Mouse (Mus musculus) midbrain, embryonic 14.5 days (tissue): Measurements from ENCODE around the gene Ceacam19. TPM values are rescaled to one million over a fixed set of nuclear protein-coding genes. Genes with fewer than 3 reads are reported as not detected.

Experiments
- ATAC-seq: fragments of 200-750 bp; cut with Nextera tagmentation; 2 replicates; pipeline ENCODE4 v1.8.0; 2017; ENCODE audit warnings: moderate number of reproducible peaks, moderate library complexity; ENCODE audit not compliant: low FRiP score, low TSS enrichment
- DNase-seq: peaks from one replicate; pipeline ENCODE4 v3.0.0-alpha.2; 2015
- H3K27ac ChIP-seq: fragments of 300-500 bp; sonication (generic); replicated peaks from 2 replicates; pipeline ENCODE4 v1.5.1; 2014; ENCODE audit warnings: mild to moderate bottlenecking, low read depth, low read length, moderate library complexity
- H3K27me3 ChIP-seq: fragments of 300-500 bp; sonication (generic); 2 replicates; pipeline ENCODE4 v1.6.1; 2014; ENCODE audit warnings: low read length, control low read depth, mixed read lengths; ENCODE audit not compliant: control insufficient read depth, insufficient read depth
- H3K36me3 ChIP-seq: fragments of 300-500 bp; sonication (generic); 2 replicates; pipeline ENCODE4 v1.6.1; 2014; ENCODE audit warnings: low read length, control low read depth; ENCODE audit not compliant: control insufficient read depth, insufficient read depth
- H3K4me1 ChIP-seq: fragments of 300-500 bp; sonication (generic); 2 replicates; pipeline ENCODE4 v1.6.1; 2014; ENCODE audit warnings: mild to moderate bottlenecking, antibody characterized with exemption, low read length, control low read depth; ENCODE audit not compliant: control insufficient read depth, insufficient read depth
- H3K4me2 ChIP-seq: fragments of 300-500 bp; sonication (generic); 2 replicates; pipeline ENCODE4 v1.6.1; 2014; ENCODE audit warnings: mild to moderate bottlenecking, low read length, moderate library complexity
- H3K4me3 ChIP-seq: fragments of 300-500 bp; sonication (generic); replicated peaks from 2 replicates; pipeline ENCODE4 v1.5.1; 2014; ENCODE audit warnings: low read depth, low read length
- H3K9ac ChIP-seq: fragments of 300-500 bp; sonication (generic); replicated peaks from 2 replicates; pipeline ENCODE4 v1.6.1; 2014; ENCODE audit warnings: mild to moderate bottlenecking, low read length, moderate library complexity
- H3K9me3 ChIP-seq: fragments of 300-500 bp; sonication (generic); 2 replicates; pipeline ENCODE4 v1.6.1; 2016; ENCODE audit warnings: low read length, control low read depth, mixed read lengths; ENCODE audit not compliant: control insufficient read depth
- WGBS: fragments of 180-500 bp; shearing (Covaris S2); extraction: QIAGEN DNeasy Blood & Tissue Kit; methylation state at CpG from one replicate; pipeline ENCODE4 v1.1.7; 2014; 5-methylcytosine and 5-hydroxymethylcytosine counted together
- polyA plus RNA-seq: library from polyadenylated mRNA; unstranded; fragments of >200 nt; fragmentation: Nextera tagmentation; extraction: Ambion mirVana; gene quantifications from 2 replicates; pipeline ENCODE4 v1.2.1, GENCODE M21; 2014

Gene Ceacam19
- polyA plus RNA-seq, 1 experiment from 2014 or later = not detected

- no peak overlapping the region for H3K4me2 ChIP-seq
- WGBS = 84% methylated on average over 2 of the region's 2 CpGs
- H3K27ac ChIP-seq = no peak overlapping the region
- DNase-seq (no peak), ATAC-seq (no peak)
- no peaks in the 10 kb centered on the region for H3K9me3 ChIP-seq
- no peak overlapping the region for H3K4me3 ChIP-seq
- no peaks in the 10 kb centered on the region for H3K27me3 ChIP-seq
- H3K4me1 ChIP-seq = no peaks in the 10 kb centered on the region
- H3K36me3 ChIP-seq = no peaks in the 10 kb centered on the region
- H3K9ac ChIP-seq = no peak overlapping the region
Measured at GRCm38 (mm10) chr7:19926849-19927480, 39.2 kb upstream of the Ceacam19 start.

- ATAC-seq (no peak), DNase-seq (no peak)
- no peak overlapping the region for H3K27ac ChIP-seq
- H3K4me2 ChIP-seq = no peak overlapping the region
- WGBS = 78% methylated on average over 1 of the region's 1 CpGs
- H3K9me3 ChIP-seq = no peaks in the 10 kb centered on the region
- H3K9ac ChIP-seq = no peak overlapping the region
- no peaks in the 10 kb centered on the region for H3K36me3 ChIP-seq
- no peaks in the 10 kb centered on the region for H3K27me3 ChIP-seq
- H3K4me1 ChIP-seq = no peaks in the 10 kb centered on the region
- H3K4me3 ChIP-seq = no peak overlapping the region
Measured at GRCm38 (mm10) chr7:19925376-19925775, 37.6 kb upstream of the Ceacam19 start.

GRCm38 (mm10) chr7:19923797-19924196 lies 36.0 kb upstream of the Ceacam19 start:
- Histone ChIP-seq H3K9ac (no peak overlapping the region), H3K27ac (no peak overlapping the region), H3K9me3 (no peaks in the 10 kb centered on the region), H3K4me3 (no peak overlapping the region), H3K36me3 (no peaks in the 10 kb centered on the region), H3K27me3 (no peaks in the 10 kb centered on the region), H3K4me1 (no peaks in the 10 kb centered on the region), H3K4me2 (0 out of 2 replicates have a peak overlapping the region, but pooled peaks have one; percentile 12)
- no peak for ATAC-seq
- 16% methylated on average over 11 of the region's 15 CpGs for WGBS
- peak; percentile 55 for DNase-seq

- Histone ChIP-seq H3K36me3 (no peaks in the 10 kb centered on the region), H3K27me3 (no peaks in the 10 kb centered on the region), H3K27ac (no peak overlapping the region), H3K4me1 (no peaks in the 10 kb centered on the region), H3K9ac (no peak overlapping the region), H3K9me3 (no peaks in the 10 kb centered on the region), H3K4me3 (no peak overlapping the region), H3K4me2 (no peak overlapping the region)
- 56% methylated on average over 2 of the region's 2 CpGs for WGBS
- DNase-seq (no peak), ATAC-seq (no peak)
Measured at GRCm38 (mm10) chr7:19923354-19923753, 35.6 kb upstream of the Ceacam19 start.

GRCm38 (mm10) chr7:19920506-19921261 lies 32.9 kb upstream of the Ceacam19 start, which contains the start of gene Pvr:
Gene Pvr, minus strand, starts transcription at chr7:19921160.
- no peaks in the 10 kb centered on the region for H3K27me3 ChIP-seq
- H3K36me3 ChIP-seq = 0 out of 2 replicates have a peak, but pooled peaks cover 3% of the 10 kb centered on the region
- WGBS = under 1% methylated on average over 51 of the region's 60 CpGs
- H3K4me3 ChIP-seq = peak within 1 kb of the TSS; percentile 68
- H3K9ac ChIP-seq = peak within 1 kb of the TSS; percentile 73
- ATAC-seq (peak; percentile 82), DNase-seq (peak; percentile 89)
- H3K27ac ChIP-seq = peak within 1 kb of the TSS; percentile 89
- H3K4me1 ChIP-seq = no peaks in the 10 kb centered on the region
- H3K9me3 ChIP-seq = no peaks in the 10 kb centered on the region
- H3K4me2 ChIP-seq = peak within 1 kb of the TSS; percentile 63

GRCm38 (mm10) chr7:19920166-19920505 lies 32.4 kb upstream of the Ceacam19 start:
- 28% methylated on average over 4 of the region's 4 CpGs for WGBS

GRCm38 (mm10) chr7:19914558-19914957 lies 26.8 kb upstream of the Ceacam19 start:
- Histone ChIP-seq H3K4me2 (no peak overlapping the region), H3K4me3 (no peak overlapping the region), H3K27ac (no peak overlapping the region), H3K36me3 (0 out of 2 replicates have a peak, but pooled peaks cover 3% of the 10 kb centered on the region), H3K9ac (no peak overlapping the region), H3K9me3 (no peaks in the 10 kb centered on the region), H3K27me3 (no peaks in the 10 kb centered on the region), H3K4me1 (no peaks in the 10 kb centered on the region)
- WGBS = 89% methylated on average over 7 of the region's 7 CpGs
- ATAC-seq = no peak
- DNase-seq = no peak

More at GRCm38 (mm10) chr7:19920166-19920505, 32.4 kb upstream of the Ceacam19 start:
- Histone ChIP-seq H3K4me3 (peak overlapping the region; percentile 68), H3K9me3 (no peaks in the 10 kb centered on the region), H3K9ac (peak overlapping the region; percentile 73; the same call in 1 of the 2 replicates), H3K4me2 (peak overlapping the region; percentile 63), H3K4me1 (no peaks in the 10 kb centered on the region), H3K27ac (no peak overlapping the region; the same call in 1 of the 2 replicates), H3K27me3 (no peaks in the 10 kb centered on the region), H3K36me3 (0 out of 2 replicates have a peak, but pooled peaks cover 3% of the 10 kb centered on the region)
- ATAC-seq = no peak
- no peak for DNase-seq

GRCm38 (mm10) chr7:19911695-19912524 lies 24.1 kb upstream of the Ceacam19 start:
- Histone ChIP-seq H3K4me2 (no peak overlapping the region), H3K4me3 (no peak overlapping the region), H3K27me3 (no peaks in the 10 kb centered on the region), H3K9ac (no peak overlapping the region), H3K9me3 (no peaks in the 10 kb centered on the region), H3K4me1 (no peaks in the 10 kb centered on the region), H3K27ac (no peak overlapping the region), H3K36me3 (0 out of 2 replicates have a peak, but pooled peaks cover 3% of the 10 kb centered on the region)
- ATAC-seq (no peak), DNase-seq (no peak)
- 78% methylated on average over 23 of the region's 23 CpGs for WGBS
